Mouse (Mus musculus): Measurements from ENCODE around the gene Dop1b. TPM values are rescaled to one million over a fixed set of nuclear protein-coding genes. Genes with fewer than 3 reads are reported as not detected.

The Dop1b gene
- polyA plus RNA-seq, 1 experiment from 2014 or later = 9.9 TPM

GRCm38 (mm10) chr16:93744049-93744490 is 32.4 kb downstream of the Dop1b start:
- no peak overlapping the region for H3K4me2 ChIP-seq (replicated peaks)
- H3K9me3 ChIP-seq = no peaks in the 10 kb centered on the region
- no peaks in the 10 kb centered on the region for H3K27me3 ChIP-seq
- peaks cover 20% of the 10 kb centered on the region for H3K36me3 ChIP-seq
- no peaks in the 10 kb centered on the region for H3K4me1 ChIP-seq
- H3K27ac ChIP-seq = no peak overlapping the region
- H3K9ac ChIP-seq = no peak overlapping the region
- WGBS = 66% methylated on average over 5 of the region's 5 CpGs
- ATAC-seq (ENCODE audit: low FRiP score, low read depth) = no peak
- H3K4me3 ChIP-seq = no peak overlapping the region

- no peak overlapping the region for H3K4me2 ChIP-seq (replicated peaks)
- no peaks in the 10 kb centered on the region for H3K27me3 ChIP-seq
- no peak overlapping the region for H3K9ac ChIP-seq
- no peak overlapping the region for H3K4me3 ChIP-seq
- H3K4me1 ChIP-seq = no peaks in the 10 kb centered on the region
- H3K36me3 ChIP-seq = peaks cover 16% of the 10 kb centered on the region
- WGBS = 76% methylated on average over 10 of the region's 10 CpGs
- H3K9me3 ChIP-seq = no peaks in the 10 kb centered on the region
- ATAC-seq (ENCODE audit: low FRiP score, low read depth) = no peak
- no peak overlapping the region for H3K27ac ChIP-seq
These were observed 33.2 kb downstream of the Dop1b start for GRCm38 (mm10) chr16:93744804-93745340.

DNA sequence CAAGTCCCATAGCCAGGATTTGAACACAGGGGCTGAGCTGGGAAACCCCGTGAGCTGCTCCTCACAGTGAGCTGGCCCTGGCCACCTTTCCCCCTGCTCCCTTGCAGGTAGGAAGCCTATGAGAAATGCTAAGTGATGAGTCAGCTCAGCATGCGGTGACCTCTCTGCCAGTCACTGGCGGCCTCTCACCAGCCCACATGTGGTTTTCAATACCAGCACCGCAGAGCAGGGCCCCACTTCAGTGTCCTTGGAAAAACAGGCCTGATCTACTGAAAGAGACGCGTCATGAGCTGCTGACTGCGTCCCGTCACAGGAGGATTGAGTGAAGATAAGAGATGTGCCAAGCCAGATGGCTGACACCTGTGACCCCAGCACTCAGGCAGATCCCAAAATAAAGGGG is 34.7 kb downstream of the Dop1b start:
- Histone ChIP-seq H3K9ac (no peak overlapping the region), H3K9me3 (no peaks in the 10 kb centered on the region), H3K4me1 (no peaks in the 10 kb centered on the region), H3K4me3 (no peak overlapping the region), H3K4me2 (replicated peaks) (no peak overlapping the region), H3K36me3 (peaks cover 6% of the 10 kb centered on the region; the same call in 1 of the 2 replicates), H3K27ac (no peak overlapping the region), H3K27me3 (no peaks in the 10 kb centered on the region)
- 74% methylated on average over 8 of the region's 8 CpGs for WGBS
- no peak for ATAC-seq (ENCODE audit: low FRiP score, low read depth)

DNA sequence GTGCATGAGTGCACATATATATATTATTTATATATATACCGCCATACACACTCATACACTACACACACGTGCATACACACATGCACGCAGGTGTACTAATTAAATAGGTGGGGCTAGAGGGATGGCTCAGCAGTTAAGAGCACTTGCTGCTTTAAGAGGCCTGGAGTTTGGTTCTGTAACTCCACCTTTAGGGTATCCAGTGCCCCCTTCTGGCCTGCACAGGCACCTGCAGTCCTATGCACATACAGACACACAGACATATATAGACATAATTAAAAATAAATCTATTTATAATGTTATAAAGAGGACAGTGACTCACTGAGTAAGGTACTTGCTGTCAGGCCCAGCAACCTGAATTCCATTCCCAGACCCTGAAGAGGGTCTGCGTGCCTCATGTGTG is 35.3 kb downstream of the Dop1b start:
- Histone ChIP-seq H3K27me3 (no peaks in the 10 kb centered on the region), H3K36me3 (peaks cover 4% of the 10 kb centered on the region; the same call in 1 of the 2 replicates), H3K4me2 (replicated peaks) (no peak overlapping the region), H3K4me3 (no peak overlapping the region), H3K9ac (no peak overlapping the region), H3K9me3 (no peaks in the 10 kb centered on the region), H3K27ac (no peak overlapping the region), H3K4me1 (no peaks in the 10 kb centered on the region)
- 86% methylated on average over 4 of the region's 4 CpGs for WGBS
- no peak for ATAC-seq (ENCODE audit: low FRiP score, low read depth)

DNA sequence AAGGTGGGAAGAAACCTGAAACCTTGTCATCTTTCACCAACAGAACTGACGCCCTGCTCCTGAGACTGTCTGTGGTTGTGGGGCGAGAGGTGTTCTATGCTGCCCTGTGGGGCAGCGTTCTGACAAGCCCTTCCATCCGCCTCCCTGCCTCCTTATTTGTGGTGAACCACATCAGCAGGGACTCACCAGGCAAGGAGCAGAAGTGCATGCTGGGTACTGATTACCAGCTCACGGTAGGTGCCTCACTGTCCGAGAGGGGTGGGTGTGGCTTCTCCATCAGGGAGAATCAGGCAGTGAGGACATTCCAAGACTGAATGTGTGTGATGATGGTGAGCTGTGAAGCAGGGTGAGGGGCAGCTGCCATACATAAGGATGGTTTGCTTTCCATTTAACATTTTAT is 35.7 kb downstream of the Dop1b start:
- no peaks in the 10 kb centered on the region for H3K27me3 ChIP-seq
- no peak for ATAC-seq (ENCODE audit: low FRiP score, low read depth)
- H3K27ac ChIP-seq = no peak overlapping the region
- H3K9ac ChIP-seq = no peak overlapping the region
- H3K4me2 ChIP-seq (replicated peaks) = no peak overlapping the region
- no peaks in the 10 kb centered on the region for H3K9me3 ChIP-seq
- H3K4me1 ChIP-seq = no peaks in the 10 kb centered on the region
- H3K36me3 ChIP-seq = peaks cover 4% of the 10 kb centered on the region; the same call in 1 of the 2 replicates
- no peak overlapping the region for H3K4me3 ChIP-seq
- 69% methylated on average over 6 of the region's 6 CpGs for WGBS

DNA sequence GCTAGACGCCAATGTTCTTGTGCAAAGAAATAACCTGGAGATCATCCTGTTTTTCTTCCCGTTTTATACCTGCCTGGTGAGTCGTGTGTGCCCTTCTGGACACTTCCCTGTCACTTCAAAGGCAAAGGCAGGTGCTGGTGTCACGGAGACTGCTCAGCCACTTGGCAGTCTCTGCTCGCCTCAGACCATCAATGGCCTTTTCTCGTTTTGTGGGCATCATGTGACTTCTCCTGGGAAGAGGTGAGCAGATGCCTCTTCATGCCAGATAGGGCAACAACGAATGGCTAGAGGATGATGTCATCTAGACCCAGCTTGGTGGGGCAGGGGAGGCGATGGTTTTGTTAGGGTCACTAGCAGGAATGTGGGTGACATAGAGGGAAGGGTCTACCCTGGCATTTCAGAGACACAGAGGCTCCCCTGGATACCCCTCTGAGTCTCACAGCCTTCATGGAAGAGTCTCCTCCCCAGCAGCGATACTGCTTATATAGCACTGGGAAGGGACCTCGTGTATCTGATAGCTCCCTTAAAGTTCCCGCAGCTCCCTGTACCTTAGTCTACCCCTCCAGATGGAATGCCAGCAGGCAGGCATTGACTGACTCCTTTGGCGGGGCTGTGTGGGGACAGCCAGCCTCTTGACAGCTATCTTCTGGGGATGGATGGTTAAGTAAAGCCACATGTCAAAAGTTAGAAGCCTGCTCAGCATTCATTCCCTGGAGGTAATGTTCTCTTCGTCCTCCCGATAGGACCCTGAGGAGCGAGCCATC is 37.6 kb downstream of the Dop1b start:
- WGBS = 72% methylated on average over 15 of the region's 15 CpGs
- H3K4me2 ChIP-seq (replicated peaks) = no peak overlapping the region

DNA sequence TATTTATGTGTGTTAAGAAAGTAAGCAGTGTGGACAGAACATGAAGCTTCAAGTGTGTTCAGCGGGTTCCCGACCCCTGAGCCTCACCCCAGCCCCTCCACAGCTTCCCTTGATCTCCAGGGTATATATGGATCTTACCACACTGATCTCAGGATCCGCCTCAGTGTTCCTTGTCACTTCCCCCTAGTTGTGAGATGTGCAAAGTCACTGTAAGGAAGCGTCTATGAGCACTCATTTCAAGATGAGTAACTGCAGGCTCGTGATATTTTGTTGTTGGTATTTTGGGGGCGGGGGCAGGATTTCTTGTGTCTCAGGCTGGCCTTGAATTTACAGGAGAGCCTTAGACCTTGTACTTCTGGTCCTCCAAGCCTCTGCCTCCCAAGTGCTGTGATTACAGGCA is 38.8 kb downstream of the Dop1b start:
- 89% methylated on average over 6 of the region's 6 CpGs for whole genome bisulfite sequencing
- no peaks in the 10 kb centered on the region for H3K27me3 ChIP-seq
- H3K9ac ChIP-seq = no peak overlapping the region
- peaks cover 26% of the 10 kb centered on the region for H3K36me3 ChIP-seq
- H3K4me3 ChIP-seq = no peak overlapping the region
- no peaks in the 10 kb centered on the region for H3K4me1 ChIP-seq
- no peak overlapping the region for H3K4me2 ChIP-seq (replicated peaks)
- no peak overlapping the region for H3K27ac ChIP-seq
- H3K9me3 ChIP-seq = no peaks in the 10 kb centered on the region
- no peak for ATAC-seq (ENCODE audit: low FRiP score, low read depth)

More for the DNA sequence above, 37.6 kb downstream of the Dop1b start:
- Histone ChIP-seq H3K27ac (no peak overlapping the region), H3K9me3 (no peaks in the 10 kb centered on the region), H3K36me3 (peaks cover 18% of the 10 kb centered on the region), H3K9ac (no peak overlapping the region), H3K4me1 (no peaks in the 10 kb centered on the region), H3K27me3 (no peaks in the 10 kb centered on the region), H3K4me3 (no peak overlapping the region)
- ATAC-seq (ENCODE audit: low FRiP score, low read depth) = no peak

DNA sequence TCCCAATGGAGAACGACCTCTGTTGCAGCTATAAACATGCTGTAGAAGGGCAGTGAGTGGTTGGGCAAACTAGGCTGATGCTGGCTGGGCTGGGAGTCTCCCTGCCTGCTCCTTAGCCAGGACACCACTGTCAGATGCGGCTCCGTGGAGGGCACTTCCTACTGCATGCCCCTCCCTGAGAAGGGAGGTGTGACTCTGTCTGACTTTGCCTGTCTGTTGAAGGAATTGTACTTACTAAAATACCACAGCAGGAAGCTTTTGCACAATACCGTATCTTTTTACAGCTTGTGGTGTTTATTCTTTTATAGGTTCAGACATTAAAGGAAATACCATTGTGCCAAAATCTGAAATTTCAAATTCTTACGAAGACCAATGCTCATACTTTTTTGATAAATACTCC is 40.1 kb downstream of the Dop1b start:
- H3K27me3 ChIP-seq = no peaks in the 10 kb centered on the region

DNA sequence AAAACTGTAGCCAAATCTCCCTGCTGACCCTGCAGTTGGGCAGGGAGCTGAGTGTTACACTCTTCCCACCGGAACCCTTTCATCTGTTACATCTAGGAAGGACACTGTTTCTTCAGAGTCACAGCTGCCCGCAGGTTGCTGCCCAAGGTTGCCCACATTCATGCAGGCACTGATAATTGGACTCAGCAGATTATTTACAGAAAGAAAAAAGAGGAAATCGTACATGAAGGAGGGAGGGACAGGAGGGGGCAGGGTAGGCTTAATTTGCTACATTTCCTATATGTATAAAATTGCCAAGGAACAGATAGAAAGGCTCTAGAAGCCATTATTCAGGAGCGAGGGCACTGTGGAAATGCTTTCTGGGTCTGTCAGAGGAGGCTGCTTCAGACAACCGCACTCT is 44.9 kb downstream of the Dop1b start:
- H3K27ac ChIP-seq = no peak overlapping the region
- H3K4me3 ChIP-seq = no peak overlapping the region
- ATAC-seq (ENCODE audit: low FRiP score, low read depth) = no peak
- H3K9me3 ChIP-seq = no peaks in the 10 kb centered on the region
- no peak overlapping the region for H3K9ac ChIP-seq
- no peak overlapping the region for H3K4me2 ChIP-seq (replicated peaks)
- H3K36me3 ChIP-seq = peaks cover 45% of the 10 kb centered on the region
- H3K27me3 ChIP-seq = no peaks in the 10 kb centered on the region
- 81% methylated on average over 5 of the region's 5 CpGs for WGBS
- no peaks in the 10 kb centered on the region for H3K4me1 ChIP-seq

More for the DNA sequence above, 40.1 kb downstream of the Dop1b start:
- no peak overlapping the region for H3K27ac ChIP-seq
- no peak overlapping the region for H3K4me3 ChIP-seq
- H3K4me1 ChIP-seq = no peaks in the 10 kb centered on the region
- no peak overlapping the region for H3K4me2 ChIP-seq (replicated peaks)
- H3K9ac ChIP-seq = no peak overlapping the region
- H3K36me3 ChIP-seq = peaks cover 24% of the 10 kb centered on the region
- 39% methylated on average over 5 of the region's 5 CpGs for whole genome bisulfite sequencing
- no peaks in the 10 kb centered on the region for H3K9me3 ChIP-seq
- no peak for ATAC-seq (ENCODE audit: low FRiP score, low read depth)

- H3K27ac ChIP-seq = no peak overlapping the region
- H3K4me2 ChIP-seq (replicated peaks) = no peak overlapping the region
- WGBS = 67% methylated on average over 6 of the region's 6 CpGs
- H3K9me3 ChIP-seq = no peaks in the 10 kb centered on the region
- no peak overlapping the region for H3K4me3 ChIP-seq
- no peaks in the 10 kb centered on the region for H3K4me1 ChIP-seq
- H3K27me3 ChIP-seq = no peaks in the 10 kb centered on the region
- no peak overlapping the region for H3K9ac ChIP-seq
- H3K36me3 ChIP-seq = peaks cover 49% of the 10 kb centered on the region
- ATAC-seq (ENCODE audit: low FRiP score, low read depth) = no peak
These were observed 51.7 kb downstream of the Dop1b start for GRCm38 (mm10) chr16:93763378-93763777.

- Histone ChIP-seq H3K9me3 (no peaks in the 10 kb centered on the region), H3K4me3 (no peak overlapping the region), H3K27ac (no peak overlapping the region), H3K36me3 (peaks cover 54% of the 10 kb centered on the region), H3K4me2 (replicated peaks) (no peak overlapping the region), H3K9ac (no peak overlapping the region), H3K4me1 (peaks cover 4% of the 10 kb centered on the region), H3K27me3 (no peaks in the 10 kb centered on the region)
- 63% methylated on average over 4 of the region's 4 CpGs for WGBS
- no peak for ATAC-seq (ENCODE audit: low FRiP score, low read depth)
These were observed 52.9 kb downstream of the Dop1b start for GRCm38 (mm10) chr16:93764597-93764996.

DNA sequence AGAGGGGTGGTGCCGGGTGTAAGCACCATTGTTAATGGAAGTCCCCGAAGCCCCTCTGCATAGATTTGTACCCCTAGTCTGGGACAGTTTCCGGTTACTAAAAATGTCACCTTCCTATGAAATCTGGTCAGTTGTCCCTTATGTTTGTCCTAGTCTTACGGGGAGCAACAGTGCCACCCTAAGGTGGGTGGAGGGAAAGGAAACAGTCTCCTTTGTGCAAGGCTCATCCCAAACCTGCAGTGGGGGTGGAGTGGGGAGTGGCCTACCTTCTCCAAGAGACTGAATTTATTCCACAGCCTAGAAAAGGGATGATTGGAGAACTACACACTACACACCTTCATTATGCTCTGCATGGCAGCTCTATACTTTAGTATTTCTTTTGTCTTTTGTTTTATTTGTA is 55.3 kb downstream of the Dop1b start:
- Histone ChIP-seq H3K4me1 (peaks cover 18% of the 10 kb centered on the region), H3K9me3 (no peaks in the 10 kb centered on the region), H3K36me3 (peaks cover 56% of the 10 kb centered on the region), H3K9ac (no peak overlapping the region), H3K4me2 (replicated peaks) (no peak overlapping the region), H3K27me3 (no peaks in the 10 kb centered on the region), H3K27ac (no peak overlapping the region), H3K4me3 (no peak overlapping the region)
- 47% methylated on average over 4 of the region's 4 CpGs for WGBS
- ATAC-seq (ENCODE audit: low FRiP score, low read depth) = no peak

DNA sequence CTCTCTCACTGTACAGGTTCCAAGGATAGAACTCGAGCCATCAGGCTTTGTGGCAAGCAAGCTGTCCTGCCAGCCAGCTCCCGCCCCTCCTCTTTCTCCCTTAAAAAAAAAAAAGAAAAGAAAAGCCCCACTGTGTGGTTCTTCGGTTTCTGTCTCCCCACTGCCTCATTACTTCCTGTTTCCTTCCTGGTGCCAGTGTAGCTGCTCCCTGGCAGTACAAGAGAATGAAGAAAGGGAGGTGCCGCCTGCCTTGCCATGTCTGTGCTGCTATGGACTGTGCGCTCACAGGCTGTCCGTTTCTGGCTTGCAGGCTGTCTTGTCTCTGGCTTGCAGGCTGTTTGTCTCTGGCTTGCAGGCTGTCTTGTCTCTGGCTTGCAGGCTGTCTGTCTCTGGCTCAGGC is 55.8 kb downstream of the Dop1b start:
- no peak for ATAC-seq (ENCODE audit: low FRiP score, low read depth)
- no peak overlapping the region for H3K4me2 ChIP-seq (replicated peaks)
- 66% methylated on average over 5 of the region's 6 CpGs for WGBS

More for the DNA sequence above, 55.8 kb downstream of the Dop1b start:
- no peak overlapping the region for H3K9ac ChIP-seq
- peaks cover 50% of the 10 kb centered on the region for H3K36me3 ChIP-seq
- no peaks in the 10 kb centered on the region for H3K27me3 ChIP-seq
- H3K9me3 ChIP-seq = no peaks in the 10 kb centered on the region
- peaks cover 18% of the 10 kb centered on the region for H3K4me1 ChIP-seq
- H3K27ac ChIP-seq = no peak overlapping the region
- H3K4me3 ChIP-seq = no peak overlapping the region
